Mouse (Mus musculus) embryonic facial prominence, embryonic 11.5 days (tissue): ENCODE data around the gene Colgalt2. TPM values are rescaled to one million over a fixed set of nuclear protein-coding genes. Genes with fewer than 3 reads are reported as not detected.

ENCODE experiments used
- ATAC-seq: fragments of 200-750 bp; cut with Nextera tagmentation; replicated peaks from 2 replicates; pipeline ENCODE4 v1.8.0; 2017; ENCODE audit warnings: low read depth; ENCODE audit not compliant: insufficient number of reproducible peaks, low FRiP score, low TSS enrichment
- DNase-seq: peaks from one replicate; pipeline ENCODE4 v3.0.0-alpha.2; 2015; ENCODE audit warnings: low spot score
- H3K27ac ChIP-seq: fragments of 300-500 bp; sonication (generic); replicated peaks from 2 replicates; pipeline ENCODE4 v1.5.1; 2014; ENCODE audit warnings: mild to moderate bottlenecking, low read depth, low read length, control low read depth
- H3K27me3 ChIP-seq: fragments of 300-500 bp; sonication (generic); 2 replicates; pipeline ENCODE4 v1.6.1; 2014; ENCODE audit warnings: mild to moderate bottlenecking, low read length, moderate library complexity, mixed read lengths; ENCODE audit not compliant: control insufficient read depth, insufficient read depth
- H3K36me3 ChIP-seq: fragments of 300-500 bp; sonication (generic); replicated peaks from 2 replicates; pipeline ENCODE4 v1.6.1; 2014; ENCODE audit warnings: low read depth, mild to moderate bottlenecking, low read length, moderate library complexity, mixed read lengths; ENCODE audit not compliant: control insufficient read depth, insufficient read depth
- H3K4me1 ChIP-seq: fragments of 300-500 bp; sonication (generic); 2 replicates; pipeline ENCODE4 v1.6.1; 2014; ENCODE audit warnings: low read length, mixed read lengths; ENCODE audit not compliant: control insufficient read depth, insufficient read depth
- H3K4me2 ChIP-seq: fragments of 300-500 bp; sonication (generic); 2 replicates; pipeline ENCODE4 v1.6.1; 2014; ENCODE audit warnings: low read depth, mild to moderate bottlenecking, control low read depth, low read length, moderate library complexity
- H3K4me3 ChIP-seq: fragments of 300-500 bp; sonication (generic); 2 replicates; pipeline ENCODE4 v1.5.1; 2014; ENCODE audit warnings: low read depth, low read length, control low read depth
- H3K9ac ChIP-seq: fragments of 300-500 bp; sonication (generic); replicated peaks from 2 replicates; pipeline ENCODE4 v1.6.1; 2014; ENCODE audit warnings: mild to moderate bottlenecking, control low read depth, low read length
- H3K9me3 ChIP-seq: fragments of 300-500 bp; sonication (generic); replicated peaks from 2 replicates; pipeline ENCODE4 v1.6.1; 2016; ENCODE audit warnings: mild to moderate bottlenecking, low read length, inconsistent platforms, mixed read lengths; ENCODE audit not compliant: control insufficient read depth
- WGBS: fragments of 180-500 bp; shearing (Covaris S2); extraction: QIAGEN DNeasy Blood & Tissue Kit; methylation state at CpG from one replicate; pipeline ENCODE4 v1.1.7; 2014; 5-methylcytosine and 5-hydroxymethylcytosine counted together
- polyA plus RNA-seq: library from polyadenylated mRNA; unstranded; fragments of >200 nt; fragmentation: Nextera tagmentation; extraction: Ambion mirVana; gene quantifications from 2 replicates; pipeline ENCODE4 v1.2.1, GENCODE M21; 2014

The Colgalt2 gene
- polyA plus RNA-seq, 1 experiment from 2014 or later = 2.7 TPM

GRCm38 (mm10) chr1:152462348-152462747, 62.7 kb downstream of the Colgalt2 start:
- no peak overlapping the region for H3K4me2 ChIP-seq
- DNase-seq = no peak
- no peak overlapping the region for H3K9ac ChIP-seq
- no peak for ATAC-seq
- H3K36me3 ChIP-seq = no peaks in the 10 kb centered on the region
- H3K27ac ChIP-seq = no peak overlapping the region
- no peaks in the 10 kb centered on the region for H3K27me3 ChIP-seq
- WGBS = 82% methylated on average over 7 of the region's 7 CpGs
- no peak overlapping the region for H3K4me3 ChIP-seq
- H3K9me3 ChIP-seq = no peaks in the 10 kb centered on the region
- no peaks in the 10 kb centered on the region for H3K4me1 ChIP-seq

DNA sequence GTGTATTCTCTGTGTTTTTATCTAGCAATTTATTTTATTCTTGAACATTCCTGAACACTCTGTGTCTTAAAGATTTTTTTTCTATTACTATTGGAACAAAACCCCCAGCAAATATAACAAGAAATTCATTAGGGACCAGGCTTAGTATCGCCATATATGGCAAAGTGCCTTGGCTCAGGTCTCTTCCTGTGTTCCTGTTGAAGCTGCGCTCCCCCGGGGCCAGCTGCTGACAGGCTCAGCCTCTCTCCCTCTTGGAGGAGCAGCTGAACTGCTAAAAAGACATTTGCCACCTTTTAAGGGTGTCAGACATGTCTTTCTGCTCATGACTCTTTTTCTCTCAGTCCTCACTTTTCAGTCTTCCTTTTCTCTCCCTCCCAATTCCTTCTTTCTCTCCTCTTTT, 66.7 kb downstream of the Colgalt2 start:
- no peak for ATAC-seq
- no peak overlapping the region for H3K4me3 ChIP-seq
- no peaks in the 10 kb centered on the region for H3K4me1 ChIP-seq
- 49% methylated on average over 3 of the region's 3 CpGs for WGBS
- H3K27me3 ChIP-seq = no peaks in the 10 kb centered on the region
- no peak overlapping the region for H3K27ac ChIP-seq
- H3K9ac ChIP-seq = no peak overlapping the region
- H3K4me2 ChIP-seq = no peak overlapping the region
- no peaks in the 10 kb centered on the region for H3K9me3 ChIP-seq
- H3K36me3 ChIP-seq = no peaks in the 10 kb centered on the region
- no peak for DNase-seq

DNA sequence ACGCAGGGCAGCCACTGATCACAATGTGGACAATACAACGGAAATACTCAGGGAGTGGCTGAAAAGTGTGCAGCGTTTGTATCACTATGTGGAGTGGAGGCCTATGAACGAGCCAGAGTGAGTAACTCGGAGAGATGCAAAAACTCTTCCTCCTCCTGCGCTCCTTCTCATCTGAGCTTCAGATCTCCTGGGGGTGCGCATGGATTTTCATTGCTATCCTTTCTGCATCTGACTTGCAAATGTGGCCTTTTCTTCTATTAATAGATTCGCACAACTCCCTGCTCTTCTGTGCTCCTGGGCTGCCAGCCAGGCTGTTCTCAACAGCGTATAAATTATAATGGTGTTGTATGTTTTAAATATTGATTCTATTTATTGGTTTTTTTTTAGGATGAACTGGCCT, 68.8 kb downstream of the Colgalt2 start:
- Histone ChIP-seq H3K4me3 (no peak overlapping the region), H3K27me3 (no peaks in the 10 kb centered on the region), H3K27ac (no peak overlapping the region), H3K9me3 (no peaks in the 10 kb centered on the region), H3K9ac (no peak overlapping the region), H3K36me3 (no peaks in the 10 kb centered on the region), H3K4me1 (no peaks in the 10 kb centered on the region), H3K4me2 (no peak overlapping the region)
- DNase-seq (no peak), ATAC-seq (no peak)
- WGBS = 89% methylated on average over 9 of the region's 9 CpGs

DNA sequence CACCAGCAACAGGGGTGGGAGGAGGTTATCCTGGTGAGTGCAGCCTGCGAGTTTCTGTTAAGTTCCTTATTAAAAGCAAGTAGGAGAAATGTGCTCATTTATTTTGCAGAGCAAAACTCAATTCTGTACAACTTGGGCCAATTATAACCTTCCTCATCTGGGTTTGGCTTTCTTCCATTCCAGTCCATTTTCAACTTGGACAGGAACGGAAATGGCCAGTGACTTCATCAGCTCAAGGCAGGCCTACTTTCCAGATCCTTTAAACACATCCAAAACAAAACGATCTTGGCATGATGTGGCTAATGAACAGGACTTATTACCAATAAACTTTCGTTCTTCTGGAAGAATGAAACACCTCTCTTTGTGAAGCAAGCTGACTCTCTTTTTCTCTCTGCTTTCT, 76.5 kb downstream of the Colgalt2 start:
- ATAC-seq (no peak), DNase-seq (no peak)
- H3K36me3 ChIP-seq = no peaks in the 10 kb centered on the region; the same call in 1 of the 2 replicates
- no peaks in the 10 kb centered on the region for H3K9me3 ChIP-seq
- H3K9ac ChIP-seq = no peak overlapping the region
- H3K4me1 ChIP-seq = no peaks in the 10 kb centered on the region
- no peak overlapping the region for H3K27ac ChIP-seq
- H3K27me3 ChIP-seq = no peaks in the 10 kb centered on the region; the same call in 1 of the 2 replicates
- 86% methylated on average over 4 of the region's 4 CpGs for WGBS
- no peak overlapping the region for H3K4me2 ChIP-seq
- no peak overlapping the region for H3K4me3 ChIP-seq

DNA sequence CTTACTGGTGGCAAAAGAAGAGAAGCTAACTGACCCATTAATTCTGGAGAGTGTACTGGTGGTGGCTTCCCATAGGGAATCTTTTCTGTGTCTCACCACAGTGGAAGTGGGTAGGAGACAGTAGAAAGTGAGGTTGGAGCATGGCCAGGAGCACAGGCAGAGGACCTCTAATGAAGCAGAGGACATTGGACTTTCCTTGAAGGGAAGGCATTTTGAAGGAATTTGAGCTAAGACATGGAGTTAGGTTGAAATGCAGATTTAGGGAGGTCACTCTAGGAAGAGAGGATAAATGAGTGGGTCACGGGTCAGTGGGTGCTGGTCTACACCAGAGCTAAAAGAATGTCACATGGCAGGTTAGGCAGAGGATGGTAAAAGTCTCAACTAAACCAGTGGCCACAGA, 91.2 kb downstream of the Colgalt2 start:
- Histone ChIP-seq H3K9ac (no peak overlapping the region), H3K27me3 (no peaks in the 10 kb centered on the region), H3K36me3 (no peaks in the 10 kb centered on the region), H3K4me3 (no peak overlapping the region), H3K4me2 (no peak overlapping the region), H3K4me1 (no peaks in the 10 kb centered on the region), H3K27ac (no peak overlapping the region), H3K9me3 (no peaks in the 10 kb centered on the region)
- DNase-seq = no peak
- WGBS = 82% methylated on average over 1 of the region's 1 CpGs
- ATAC-seq = no peak

DNA sequence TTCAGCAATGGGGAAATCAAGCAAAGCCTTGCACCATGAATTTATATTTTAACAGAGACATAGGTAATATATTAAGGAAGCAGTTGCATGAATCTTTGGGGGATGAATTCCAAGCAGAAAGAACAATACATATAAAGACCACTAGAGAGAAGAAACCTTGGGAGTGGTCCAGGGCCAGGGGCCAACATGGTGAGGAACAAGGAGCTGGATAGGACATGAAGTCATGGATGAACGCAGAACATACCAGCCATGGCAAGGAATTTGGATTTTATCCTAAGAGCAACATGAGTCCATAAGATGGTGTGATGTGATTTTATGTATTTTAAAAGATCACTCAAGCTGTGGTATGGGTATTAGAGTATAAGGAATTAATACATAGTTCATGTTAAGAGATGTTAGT, 92.6 kb downstream of the Colgalt2 start:
- H3K36me3 ChIP-seq = no peaks in the 10 kb centered on the region
- ATAC-seq = no peak
- no peak overlapping the region for H3K4me3 ChIP-seq

GRCm38 (mm10) chr1:152496831-152497230, 97.2 kb downstream of the Colgalt2 start:
- Histone ChIP-seq H3K9me3 (no peaks in the 10 kb centered on the region), H3K27ac (no peak overlapping the region), H3K36me3 (no peaks in the 10 kb centered on the region), H3K27me3 (no peaks in the 10 kb centered on the region), H3K4me2 (no peak overlapping the region), H3K9ac (no peak overlapping the region), H3K4me1 (no peaks in the 10 kb centered on the region), H3K4me3 (no peak overlapping the region)
- 77% methylated on average over 2 of the region's 2 CpGs for WGBS
- DNase-seq (no peak), ATAC-seq (no peak)

More for the DNA sequence above, 92.6 kb downstream of the Colgalt2 start:
- WGBS = 97% methylated on average over 1 of the region's 1 CpGs
- Histone ChIP-seq H3K27me3 (no peaks in the 10 kb centered on the region), H3K27ac (no peak overlapping the region), H3K9me3 (no peaks in the 10 kb centered on the region), H3K9ac (no peak overlapping the region), H3K4me1 (no peaks in the 10 kb centered on the region), H3K4me2 (no peak overlapping the region)
- no peak for DNase-seq

DNA sequence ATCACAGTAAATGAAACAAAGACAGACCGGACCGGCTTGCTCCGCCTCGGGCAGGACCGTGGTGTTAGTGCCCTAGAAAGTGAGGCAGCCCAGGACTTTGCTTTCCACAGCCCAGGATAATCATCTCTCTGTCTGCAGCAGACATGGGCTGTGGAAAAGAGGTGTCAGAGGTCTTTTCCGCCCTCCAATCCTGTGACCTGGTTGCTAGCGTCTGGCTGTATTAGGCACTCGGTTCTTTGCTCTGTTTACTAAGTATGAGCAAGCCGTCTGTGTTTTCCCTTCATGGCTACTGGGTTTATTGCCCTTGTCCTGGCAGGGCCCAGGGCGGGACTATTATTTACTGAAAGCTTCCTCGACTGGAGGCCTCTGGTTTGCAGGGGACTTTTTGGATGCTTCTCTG, 98.0 kb downstream of the Colgalt2 start:
- DNase-seq = peak; percentile 18
- WGBS = 28% methylated on average over 11 of the region's 11 CpGs
- H3K27me3 ChIP-seq = no peaks in the 10 kb centered on the region
- no peaks in the 10 kb centered on the region for H3K36me3 ChIP-seq
- H3K4me2 ChIP-seq = no peak overlapping the region
- ATAC-seq = no peak
- H3K9ac ChIP-seq = peak overlapping the region; percentile 34
- H3K27ac ChIP-seq = peak overlapping the region; percentile 35; the same call in 1 of the 2 replicates
- H3K4me1 ChIP-seq = no peaks in the 10 kb centered on the region
- no peak overlapping the region for H3K4me3 ChIP-seq
- no peaks in the 10 kb centered on the region for H3K9me3 ChIP-seq
